Mouse (Mus musculus): ENCODE measurements at regions not wholly inside any gene's neighbourhood (a gene's known extent, or its start where the extent isn't known, plus 50 kb on each side); places are given as distances from the start of the nearest gene placed in this dataset.

GRCm38 (mm10) chr1:64255554-64256295 is 133.6 kb upstream of the Klf7 start:
- TF ChIP-seq E2F4 (IDR thresholded peaks at IDR 0.05; ENCODE audit: borderline replicate concordance, low read depth, low read length): no peak
- no peak for TF ChIP-seq SIN3A (IDR thresholded peaks at IDR 0.05; ENCODE audit: low read length)
- no peak for TF ChIP-seq UBTF (IDR thresholded peaks at IDR 0.05; ENCODE audit: borderline replicate concordance, insufficient read depth, low read depth, low read length)
- Histone ChIP-seq H3K36me3 (ENCODE audit: control insufficient read depth in 1 of 2, insufficient read depth in 2 of 2, low read length in 2 of 2) (no peaks in the 10 kb centered on the region), H3K79me2 (ENCODE audit: control insufficient read depth, insufficient read depth, low read length, poor library complexity) (no peaks in the 10 kb centered on the region), H3K4me3 (ENCODE audit: control insufficient read depth in 1 of 2, insufficient read depth in 1 of 2, low read depth in 2 of 2, low read length in 2 of 2) (no peak overlapping the region), H3K9ac (ENCODE audit: control insufficient read depth, low read depth, low read length, poor library complexity, severe bottlenecking) (no peak overlapping the region), H3K27ac (ENCODE audit: control insufficient read depth, low read depth, low read length) (no peak overlapping the region), H3K9me3 (replicated peaks; ENCODE audit: insufficient read depth, low read length) (no peaks in the 10 kb centered on the region), H3K4me1 (ENCODE audit: control insufficient read depth in 1 of 2, insufficient read depth in 2 of 2, low read length in 2 of 2) (no peaks in the 10 kb centered on the region), H3K27me3 (ENCODE audit: control insufficient read depth in 1 of 2, insufficient read depth in 2 of 2, low read length in 2 of 2) (no peaks in the 10 kb centered on the region)
- DNase-seq (ENCODE audit: low read depth, low spot score): no peak

DNA sequence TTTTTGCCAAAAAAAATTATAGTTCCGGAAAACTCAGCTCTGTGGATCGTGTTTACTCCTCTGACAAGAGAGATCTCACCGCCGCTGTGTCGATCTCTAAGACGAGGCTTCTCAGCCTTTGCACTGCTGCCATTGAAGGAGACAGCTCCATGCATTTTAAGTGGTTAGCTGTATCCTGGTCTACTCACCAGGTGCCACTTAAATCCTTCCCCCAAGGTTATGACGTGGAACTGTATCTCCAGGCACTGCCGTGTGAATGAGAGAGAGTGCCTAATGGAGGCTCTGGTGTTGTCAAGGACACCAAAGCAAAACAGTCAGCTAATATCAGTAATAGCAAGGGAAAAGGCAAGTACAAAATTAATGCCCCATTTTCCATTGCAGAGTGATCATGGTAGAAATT is 132.6 kb upstream of the Klf7 start:
- Histone ChIP-seq H3K36me3 (ENCODE audit: control insufficient read depth in 1 of 2, insufficient read depth in 2 of 2, low read length in 2 of 2) (no peaks in the 10 kb centered on the region), H3K79me2 (ENCODE audit: control insufficient read depth, insufficient read depth, low read length, poor library complexity) (no peaks in the 10 kb centered on the region), H3K4me3 (ENCODE audit: control insufficient read depth in 1 of 2, insufficient read depth in 1 of 2, low read depth in 2 of 2, low read length in 2 of 2) (no peak overlapping the region), H3K27me3 (ENCODE audit: control insufficient read depth in 1 of 2, insufficient read depth in 2 of 2, low read length in 2 of 2) (no peaks in the 10 kb centered on the region), H3K9ac (ENCODE audit: control insufficient read depth, low read depth, low read length, poor library complexity, severe bottlenecking) (no peak overlapping the region), H3K9me3 (replicated peaks; ENCODE audit: insufficient read depth, low read length) (no peaks in the 10 kb centered on the region), H3K4me1 (ENCODE audit: control insufficient read depth in 1 of 2, insufficient read depth in 2 of 2, low read length in 2 of 2) (no peaks in the 10 kb centered on the region), H3K27ac (ENCODE audit: control insufficient read depth, low read depth, low read length) (no peak overlapping the region)
- TF ChIP-seq POLR2A (IDR thresholded peaks at IDR 0.05; ENCODE audit: control insufficient read depth in 1 of 2, insufficient read depth in 1 of 2, low read depth in 1 of 2, low read length in 2 of 2, poor library complexity in 1 of 2) (no peak), ZKSCAN1 (IDR thresholded peaks at IDR 0.05; ENCODE audit: low read depth, low read length) (no peak), GATA1 (IDR thresholded peaks at IDR 0.05; ENCODE audit: low read depth, low read length) (no peak), TAL1 (IDR thresholded peaks at IDR 0.05; ENCODE audit: low read length) (no peak), MAX (IDR thresholded peaks at IDR 0.05; ENCODE audit: low read length) (no peak), USF1 (IDR thresholded peaks at IDR 0.05; ENCODE audit: low read depth, low read length) (no peak), HCFC1 (IDR thresholded peaks at IDR 0.05; ENCODE audit: low read depth, low read length) (no peak), CHD2 (IDR thresholded peaks at IDR 0.05; ENCODE audit: low read length) (no peak), NELFE (IDR thresholded peaks at IDR 0.05; ENCODE audit: low read depth, low read length) (no peak)
- DNase-seq (ENCODE audit: low read depth, low spot score): no peak

DNA sequence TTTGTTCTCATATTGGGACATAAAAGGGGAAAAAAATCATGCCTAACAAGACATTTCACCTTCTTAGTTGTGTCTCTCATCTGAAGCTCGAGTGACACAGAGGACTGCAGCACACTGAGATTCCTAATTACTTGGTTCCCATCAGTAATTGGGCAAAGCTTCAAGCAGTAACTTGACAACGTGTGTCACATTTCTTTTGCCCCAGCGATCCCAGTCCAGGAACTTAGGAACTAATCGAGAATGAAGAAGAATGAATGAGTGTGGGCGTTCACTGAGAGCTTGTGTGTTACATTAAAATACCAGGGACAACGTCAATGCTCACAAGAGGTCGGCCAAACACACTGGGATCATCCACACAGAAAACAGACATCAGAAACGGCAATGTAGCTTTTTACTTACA is 131.9 kb upstream of the Klf7 start:
- Histone ChIP-seq H3K9me3 (replicated peaks; ENCODE audit: insufficient read depth, low read length) (no peaks in the 10 kb centered on the region), H3K4me3 (ENCODE audit: control insufficient read depth in 1 of 2, insufficient read depth in 1 of 2, low read depth in 2 of 2, low read length in 2 of 2) (no peak overlapping the region), H3K79me2 (ENCODE audit: control insufficient read depth, insufficient read depth, low read length, poor library complexity) (no peaks in the 10 kb centered on the region), H3K27ac (ENCODE audit: control insufficient read depth, low read depth, low read length) (no peak overlapping the region), H3K36me3 (ENCODE audit: control insufficient read depth in 1 of 2, insufficient read depth in 2 of 2, low read length in 2 of 2) (no peaks in the 10 kb centered on the region), H3K9ac (ENCODE audit: control insufficient read depth, low read depth, low read length, poor library complexity, severe bottlenecking) (no peak overlapping the region), H3K27me3 (ENCODE audit: control insufficient read depth in 1 of 2, insufficient read depth in 2 of 2, low read length in 2 of 2) (no peaks in the 10 kb centered on the region), H3K4me1 (ENCODE audit: control insufficient read depth in 1 of 2, insufficient read depth in 2 of 2, low read length in 2 of 2) (no peaks in the 10 kb centered on the region)
- DNase-seq (ENCODE audit: low read depth, low spot score): no peak
- TF ChIP-seq ZKSCAN1 (IDR thresholded peaks at IDR 0.05; ENCODE audit: low read depth, low read length) (no peak), POLR2A (IDR thresholded peaks at IDR 0.05; ENCODE audit: control insufficient read depth in 1 of 2, insufficient read depth in 1 of 2, low read depth in 1 of 2, low read length in 2 of 2, poor library complexity in 1 of 2) (no peak), KAT2A (conservative IDR thresholded peaks at IDR 0.05; ENCODE audit: low read depth, low read length) (no peak), HCFC1 (IDR thresholded peaks at IDR 0.05; ENCODE audit: low read depth, low read length) (no peak), E2F4 (IDR thresholded peaks at IDR 0.05; ENCODE audit: borderline replicate concordance, low read depth, low read length) (no peak), TAL1 (IDR thresholded peaks at IDR 0.05; ENCODE audit: low read length) (no peak), MEF2A (IDR thresholded peaks at IDR 0.05; ENCODE audit: extremely low read depth, insufficient replicate concordance, low read depth, low read length, poor library complexity, severe bottlenecking) (no peak), NRF1 (IDR thresholded peaks at IDR 0.05; ENCODE audit: insufficient read depth, low read depth, low read length, poor library complexity, severe bottlenecking) (no peak), MAZ (IDR thresholded peaks at IDR 0.05; ENCODE audit: low read depth, low read length) (no peak), USF1 (IDR thresholded peaks at IDR 0.05; ENCODE audit: low read depth, low read length) (no peak), UBTF (IDR thresholded peaks at IDR 0.05; ENCODE audit: borderline replicate concordance, insufficient read depth, low read depth, low read length) (no peak), MYC (IDR thresholded peaks at IDR 0.05; ENCODE audit: low read depth, low read length) (no peak), MAFK (IDR thresholded peaks at IDR 0.05; ENCODE audit: borderline replicate concordance, low read depth, low read length) (no peak)
